Mouse (Mus musculus) liver (tissue): ENCODE measurements around the gene Lancl1.

ENCODE experiments used
- DNase-seq: peaks from one replicate; pipeline ENCODE4 v3.0.0-alpha.2; 2020; ENCODE audit warnings: mixed read lengths

The Lancl1 gene

DNA sequence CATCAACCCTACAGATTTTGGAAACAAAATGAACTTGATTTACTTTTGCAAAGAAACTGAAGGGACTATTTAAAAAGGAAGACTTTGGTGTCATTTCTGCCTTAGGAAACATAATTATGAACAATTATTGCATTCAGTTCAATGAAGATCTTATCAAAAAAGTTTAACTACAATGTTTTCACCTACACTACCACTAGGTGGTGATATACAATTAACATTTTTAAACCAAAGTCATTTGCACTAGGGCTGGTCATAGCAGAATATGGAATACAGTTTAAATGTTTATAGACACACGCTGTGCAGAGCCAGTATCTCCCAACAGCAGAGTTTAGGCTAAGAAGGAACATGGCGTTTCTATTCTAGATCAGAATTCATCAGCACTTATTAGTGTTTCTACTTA, 24.5 kb downstream of the Lancl1 start:
- DNase-seq: no peak

DNA sequence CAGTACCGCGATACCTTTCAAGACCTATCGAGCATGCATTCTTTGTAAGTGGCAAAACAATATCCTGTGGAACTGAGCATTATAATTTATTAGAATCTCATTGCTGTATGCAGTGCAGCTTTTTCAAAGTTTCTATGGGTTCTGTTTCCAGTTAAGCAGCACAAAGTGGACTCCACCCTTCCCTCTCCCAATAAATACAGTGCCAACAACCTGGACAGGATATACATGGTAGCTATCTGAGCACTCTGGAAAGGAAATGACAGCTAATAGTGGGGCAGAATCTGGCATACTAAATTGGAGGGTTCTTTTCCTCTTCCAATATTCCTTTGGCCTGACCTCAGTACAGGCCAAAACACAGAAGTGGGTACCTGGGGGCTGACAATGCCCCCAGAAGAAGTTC, 28.2 kb downstream of the Lancl1 start:
- DNase-seq: no peak

DNA sequence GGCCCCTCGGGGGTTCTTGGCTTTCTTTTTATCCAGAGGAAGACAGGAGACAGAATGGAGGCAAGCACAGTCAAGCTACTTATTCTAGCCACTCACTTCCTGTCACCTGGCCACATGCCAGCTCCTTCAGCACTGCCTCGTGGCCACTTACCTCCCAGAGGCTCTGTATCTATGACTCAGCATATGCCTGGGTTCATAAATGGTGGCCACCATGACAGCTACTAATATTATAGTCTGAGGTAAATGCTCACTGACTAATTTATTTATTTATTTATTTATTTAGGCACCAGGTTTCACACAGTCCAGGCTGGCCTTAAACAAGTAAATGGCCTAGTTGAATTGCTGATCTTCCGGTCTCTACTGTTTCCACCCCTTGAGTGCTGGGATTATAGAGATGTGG, 35.0 kb downstream of the Lancl1 start:
- no peak for DNase-seq

DNA sequence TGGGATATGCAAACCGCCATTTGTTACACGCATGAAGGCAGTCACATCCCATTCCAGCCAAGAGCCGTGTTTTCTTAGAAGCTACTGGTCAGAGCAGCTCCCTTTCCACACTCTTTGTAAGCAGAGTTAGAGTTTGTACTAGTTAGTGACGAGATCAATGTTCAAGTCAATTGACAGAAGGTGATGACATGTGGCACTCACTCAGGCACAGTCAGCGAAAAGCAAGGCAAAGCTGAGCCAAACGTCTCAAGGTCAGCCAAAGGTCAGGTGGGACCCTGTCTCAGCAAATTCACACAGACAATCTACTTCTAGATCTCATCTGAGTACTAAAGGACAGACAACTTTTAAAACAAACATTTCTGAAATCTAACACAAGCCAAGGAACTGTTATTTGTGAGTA, 36.4 kb downstream of the Lancl1 start:
- DNase-seq: no peak

DNA sequence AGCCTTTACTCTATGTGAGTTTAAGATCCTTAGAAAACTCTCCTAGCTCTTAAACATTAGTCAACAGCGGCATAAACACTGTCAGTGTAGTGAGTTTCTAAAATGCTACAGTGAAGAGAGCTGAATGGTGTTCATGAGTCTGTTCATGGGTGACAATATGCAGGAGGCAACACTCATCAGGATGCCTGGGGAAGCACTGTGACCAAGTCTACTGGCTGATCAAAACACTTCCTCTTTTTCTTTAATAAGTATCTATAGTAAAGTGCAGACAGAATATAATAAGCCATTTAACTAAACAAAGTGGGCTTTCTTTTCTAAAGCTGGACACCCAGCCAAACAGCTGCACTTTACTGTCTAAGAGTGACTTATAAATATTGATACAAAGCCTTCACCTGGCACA, 37.3 kb downstream of the Lancl1 start:
- no peak for DNase-seq

DNA sequence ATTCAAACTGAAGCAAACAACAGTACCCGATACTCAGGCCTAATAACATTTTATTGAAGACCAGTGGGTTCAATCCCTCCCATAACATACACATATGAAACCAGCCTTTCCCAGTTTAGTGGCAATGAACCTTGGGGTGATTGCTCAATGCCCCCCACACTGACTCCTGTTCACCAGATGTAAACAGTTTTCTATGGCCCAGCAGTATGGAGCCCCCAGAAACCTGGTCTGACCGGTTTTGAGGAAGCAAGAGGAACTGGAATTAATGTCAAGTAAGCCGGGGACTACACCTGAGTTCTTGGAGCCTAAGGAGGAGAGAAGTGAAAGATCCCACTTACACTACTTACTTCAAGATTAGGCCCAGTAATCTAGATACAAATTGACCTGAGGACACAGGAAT, 38.2 kb downstream of the Lancl1 start:
- no peak for DNase-seq

DNA sequence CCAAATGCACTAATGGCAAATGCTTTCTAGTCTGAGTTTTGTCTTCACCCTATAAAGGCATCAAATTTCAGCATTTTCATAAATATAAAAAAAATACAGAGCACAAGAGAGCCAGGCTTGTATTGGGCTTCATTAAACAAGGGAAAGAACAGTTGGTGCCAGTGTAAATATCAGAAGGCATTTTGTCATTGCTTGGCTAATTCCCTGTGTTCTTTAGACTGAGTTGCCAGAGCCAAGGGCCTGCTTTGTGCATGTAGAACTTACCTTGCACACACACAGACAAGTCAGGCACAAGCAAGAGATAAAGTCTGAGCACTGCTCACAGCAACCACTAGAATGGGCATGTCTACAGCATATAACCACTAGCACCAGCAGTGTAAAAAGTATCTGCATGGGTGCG, 40.1 kb downstream of the Lancl1 start:
- no peak for DNase-seq

DNA sequence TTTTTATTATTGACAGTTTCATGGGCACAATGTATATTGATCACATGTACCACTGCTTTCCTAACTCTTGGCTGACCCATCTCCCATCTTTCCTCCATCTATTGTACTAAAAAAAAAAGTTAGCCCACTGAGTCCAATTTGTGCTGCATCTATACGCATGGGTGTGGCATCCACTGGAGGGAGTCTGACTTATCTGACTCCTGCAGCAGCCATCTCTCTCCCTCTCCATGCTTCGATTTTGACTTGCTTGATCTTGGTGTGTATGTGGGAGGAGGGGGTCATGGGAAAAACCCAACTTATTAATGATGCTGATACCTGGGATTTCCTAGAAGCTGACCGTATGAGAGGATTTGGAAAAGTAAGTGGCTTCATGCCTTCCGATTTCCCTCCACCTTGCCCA, 40.5 kb downstream of the Lancl1 start:
- no peak for DNase-seq

DNA sequence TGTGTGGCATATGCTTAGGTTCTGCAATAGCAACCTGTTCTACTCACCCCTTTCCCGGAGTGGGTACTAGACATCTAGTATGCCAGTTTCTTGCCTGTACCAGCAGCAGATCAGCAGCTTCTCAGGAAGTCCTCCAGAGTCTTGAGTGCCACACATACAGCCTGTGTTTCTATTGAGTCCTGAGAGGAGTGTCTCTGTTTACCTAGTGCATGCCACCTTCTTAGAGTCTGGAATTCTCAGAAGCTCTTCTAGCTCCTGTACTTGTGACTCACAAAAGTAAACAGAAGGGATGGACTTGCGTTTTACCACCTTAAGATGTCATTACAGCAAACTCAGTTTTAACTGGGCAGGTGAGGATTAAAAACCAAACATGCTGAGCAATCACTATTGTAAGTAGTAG, 41.9 kb downstream of the Lancl1 start:
- no peak for DNase-seq

DNA sequence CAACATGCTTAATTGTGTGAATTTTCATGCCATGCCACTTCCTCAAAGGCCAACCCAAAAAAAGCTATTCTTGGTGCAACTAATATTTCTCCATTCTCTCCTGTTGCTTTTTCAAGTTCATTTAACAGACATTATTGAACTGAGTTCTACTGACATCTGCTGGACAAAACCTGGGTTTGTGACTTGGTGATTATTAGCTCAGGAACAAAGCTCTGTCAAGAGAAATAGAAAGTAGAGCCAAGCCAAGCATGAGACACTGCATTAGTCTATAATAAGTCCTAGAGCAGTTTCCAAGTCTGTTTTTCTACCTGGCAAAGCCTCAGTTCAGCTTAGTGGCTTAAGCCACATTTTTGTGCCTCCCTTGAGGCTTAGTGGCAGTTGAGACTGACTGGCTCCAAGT, 45.9 kb downstream of the Lancl1 start:
- DNase-seq: no peak

DNA sequence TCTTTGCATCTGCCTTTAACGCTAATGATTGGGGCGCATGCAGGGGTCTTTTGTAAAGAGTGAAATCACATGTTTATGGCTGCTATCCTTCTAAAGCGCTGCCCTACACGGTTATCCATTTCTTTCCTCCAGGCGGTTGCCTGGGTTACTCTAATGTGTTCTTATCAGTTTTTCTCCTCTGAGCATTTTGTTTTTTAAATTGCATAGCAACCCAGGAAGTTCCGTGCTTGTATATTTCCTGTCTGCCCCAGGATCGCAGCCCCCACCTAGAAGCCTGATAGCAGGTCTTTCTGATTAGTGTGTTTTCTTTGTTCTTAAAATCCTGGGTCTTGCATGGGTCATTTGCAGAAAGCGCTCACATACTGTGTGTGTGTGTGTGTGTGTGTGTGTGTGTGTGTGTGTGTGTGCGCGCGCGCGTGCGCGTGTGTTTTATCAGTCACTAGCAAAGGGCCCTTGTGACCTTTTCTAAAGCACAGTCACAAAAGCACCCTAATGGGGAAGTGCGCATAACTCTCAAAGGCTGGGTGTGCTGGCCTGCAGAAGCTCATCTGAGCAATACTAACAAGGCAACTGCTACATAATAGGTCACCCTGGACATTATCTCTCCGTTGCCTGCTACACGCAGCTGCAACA, 51.0 kb downstream of the Lancl1 start:
- peak; percentile 7 for DNase-seq

DNA sequence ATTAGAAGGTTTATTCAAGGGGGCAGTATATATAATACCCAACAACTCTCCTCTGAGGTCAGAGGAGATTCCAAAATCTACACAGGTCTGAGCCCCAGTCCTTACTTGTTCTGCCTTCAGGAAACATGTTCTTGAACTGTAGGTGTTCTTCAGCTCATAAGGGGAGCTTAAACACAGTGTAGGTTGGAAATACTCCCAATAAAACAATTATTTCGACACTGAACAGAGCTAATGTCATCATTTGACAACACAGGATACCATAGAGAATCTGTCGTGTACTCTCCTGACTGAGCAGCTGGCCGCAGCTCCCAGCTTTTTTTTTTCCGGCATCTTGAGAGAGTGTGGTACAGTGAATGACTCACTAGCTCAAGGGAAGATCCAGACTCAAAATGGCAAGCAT, 52.8 kb downstream of the Lancl1 start:
- no peak for DNase-seq

DNA sequence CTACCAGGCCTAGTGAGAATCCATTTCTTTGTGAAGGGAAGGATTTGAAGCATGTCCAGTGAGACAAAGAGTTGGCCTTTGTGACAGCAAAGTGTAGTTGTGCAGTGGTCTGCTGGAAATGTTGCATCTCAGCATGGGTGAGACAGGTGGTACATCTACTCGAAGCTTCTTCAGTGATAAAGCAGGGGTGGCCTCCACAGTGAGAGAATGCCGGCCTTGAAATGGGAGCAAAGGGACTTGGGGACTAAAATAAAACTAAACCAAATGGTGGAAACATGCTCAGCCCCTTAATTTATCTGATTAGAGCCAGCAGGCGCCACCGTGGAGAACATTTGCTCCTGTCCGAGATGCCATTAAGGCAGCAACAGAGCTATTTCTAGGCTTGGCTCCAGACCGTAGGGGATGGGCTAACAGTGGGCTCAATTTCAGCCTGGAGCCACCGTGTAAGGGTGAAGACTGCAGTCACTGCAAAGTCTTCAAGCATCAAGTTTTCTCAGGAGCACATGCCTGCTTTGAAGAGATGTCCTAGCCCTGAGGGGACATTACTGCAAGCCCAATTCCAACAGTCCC, 53.5 kb downstream of the Lancl1 start:
- no peak for DNase-seq

DNA sequence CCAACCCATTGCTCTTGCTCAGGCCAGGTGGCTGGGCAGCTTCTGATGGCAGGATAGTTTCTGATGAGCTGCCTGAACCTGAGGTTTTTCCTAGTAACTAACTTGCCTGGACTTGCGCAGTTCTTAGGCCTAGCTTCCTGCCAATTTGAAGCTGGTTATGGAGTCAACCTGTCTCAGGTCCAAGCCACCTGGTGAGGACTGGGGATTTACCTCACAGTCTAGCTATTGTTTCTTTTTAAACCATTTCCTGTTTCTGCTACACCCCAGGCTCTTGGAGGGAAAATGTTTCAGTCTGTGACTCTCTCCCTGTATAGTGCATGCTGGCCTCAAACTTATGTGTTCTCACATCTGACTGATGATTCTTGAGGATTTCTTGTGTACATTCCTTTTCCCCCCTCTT, 58.5 kb downstream of the Lancl1 start:
- DNase-seq: no peak

DNA sequence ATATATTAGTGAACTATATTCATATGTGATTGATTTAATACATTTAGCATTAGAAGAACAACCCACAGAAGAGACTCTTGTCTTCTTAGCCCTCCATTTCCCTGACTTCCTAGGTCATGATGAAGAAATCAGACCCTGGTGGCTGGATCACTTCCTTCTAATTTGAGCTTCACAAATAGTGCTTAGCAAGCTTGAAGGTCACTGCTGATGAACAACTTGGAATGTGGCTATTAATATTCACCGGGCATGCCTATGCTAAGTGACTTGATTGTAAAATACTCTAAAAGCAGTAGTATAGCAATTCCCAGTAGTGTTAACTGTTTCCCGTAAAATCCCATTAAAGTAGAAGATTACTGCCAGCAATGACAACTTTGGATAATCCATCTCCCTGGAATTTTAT, 63.2 kb downstream of the Lancl1 start:
- DNase-seq: no peak

DNA sequence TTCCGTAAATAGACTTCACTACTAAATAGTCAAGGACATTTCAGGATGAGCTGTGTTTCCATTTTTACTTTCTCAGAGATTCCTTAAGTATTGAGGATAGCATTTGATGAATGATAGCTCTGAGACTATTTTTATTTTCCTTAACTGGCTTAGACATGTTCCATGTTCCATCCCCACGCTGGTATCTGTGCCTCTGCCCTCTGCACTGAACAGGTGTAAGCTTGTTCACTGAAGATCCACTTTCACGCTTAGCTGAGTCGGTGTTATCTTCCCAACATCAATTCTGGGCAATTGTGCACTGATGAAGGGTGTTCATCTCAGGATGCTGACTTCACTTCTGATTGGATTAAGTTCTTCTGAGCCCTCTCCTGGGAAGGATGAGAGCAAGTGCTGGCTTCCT, 73.8 kb downstream of the Lancl1 start:
- no peak for DNase-seq

DNA sequence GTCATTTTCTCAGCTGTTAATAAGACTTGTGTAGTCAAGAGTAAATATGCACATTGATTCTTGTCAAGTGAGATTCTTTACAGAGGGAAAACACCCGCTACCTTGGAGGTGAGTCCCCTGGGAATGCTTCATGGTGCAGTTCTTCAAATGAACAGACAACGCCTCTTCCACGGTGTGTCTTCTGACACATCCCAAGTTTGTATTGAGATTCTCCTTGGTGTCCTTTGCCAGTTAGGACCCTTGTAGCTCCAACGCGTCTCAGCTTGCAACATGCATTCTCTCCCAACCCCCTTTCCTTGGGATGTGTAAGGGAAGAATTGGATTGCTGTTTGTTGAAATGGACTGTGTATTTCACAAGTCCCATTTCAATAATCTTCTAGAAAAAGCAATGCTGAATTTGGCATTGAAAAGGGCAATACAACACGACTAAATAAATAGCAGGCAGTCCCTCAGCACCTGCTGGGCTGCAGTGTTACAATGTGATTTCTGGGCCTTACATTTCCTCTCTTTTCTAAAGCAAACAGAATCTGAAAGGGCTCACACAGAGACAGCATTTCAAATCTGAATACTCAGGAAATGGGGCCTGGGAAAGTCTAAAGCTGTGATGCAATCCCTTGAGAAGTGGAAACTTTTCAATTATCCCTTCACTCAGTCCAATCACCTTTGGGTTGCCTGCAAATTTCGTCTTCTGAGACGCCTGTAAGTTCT, 78.0 kb downstream of the Lancl1 start:
- DNase-seq: no peak

DNA sequence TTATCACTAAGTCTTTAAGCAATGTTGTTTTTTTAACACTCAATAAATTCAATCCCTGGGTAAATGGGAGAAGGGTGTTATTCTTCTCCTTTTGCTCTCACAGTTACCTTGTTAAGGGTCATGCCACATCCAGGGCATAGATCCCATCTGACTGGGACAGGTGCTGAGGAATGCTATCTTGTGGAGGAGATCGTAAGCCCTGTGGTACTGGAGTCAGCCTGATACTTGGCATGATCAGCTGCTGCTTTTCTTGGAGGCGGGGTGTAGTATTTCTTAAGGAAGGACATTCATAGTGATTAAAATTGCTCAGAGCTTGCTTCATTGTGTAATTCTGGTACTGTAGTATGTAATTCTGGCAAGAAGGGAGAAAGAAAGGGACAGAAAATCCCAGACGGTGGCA, 81.3 kb downstream of the Lancl1 start:
- no peak for DNase-seq

DNA sequence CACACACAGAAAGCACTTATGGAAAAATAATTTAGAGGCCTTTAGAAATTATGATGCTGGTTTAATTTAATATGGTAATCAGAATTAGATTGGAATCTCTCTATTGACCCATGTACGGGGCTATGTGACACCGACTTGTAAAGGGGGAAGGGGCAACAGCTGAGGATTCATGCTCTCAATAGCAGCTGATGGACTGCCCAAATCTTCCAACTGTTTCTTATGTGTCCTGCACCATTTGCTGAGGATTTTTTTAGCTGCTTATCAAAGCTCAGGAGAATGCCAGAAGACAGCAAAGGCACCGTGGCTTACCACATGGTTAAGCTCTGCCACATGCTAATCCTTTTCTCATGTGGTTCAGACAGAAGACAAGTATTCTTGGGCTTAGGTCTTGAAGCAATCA, 87.6 kb downstream of the Lancl1 start:
- DNase-seq: no peak
